Mouse (Mus musculus) spleen, adult 2 months (tissue): ENCODE data around the gene Gm45717.

Experiments used
- CTCF ChIP-seq: fragments of 200-500 bp; IDR thresholded peaks from 2 replicates; pipeline ENCODE4 v1.5.1; 2011; ENCODE audit warnings: mild to moderate bottlenecking, inconsistent platforms; ENCODE audit not compliant: insufficient read depth, insufficient read length, insufficient replicate concordance; ENCODE audit errors: extremely low read depth
- POLR2A ChIP-seq: fragments of 200-500 bp; IDR thresholded peaks from 2 replicates; pipeline ENCODE4 v1.6.1; 2011; ENCODE audit warnings: low read depth, low read length, inconsistent platforms

DNA sequence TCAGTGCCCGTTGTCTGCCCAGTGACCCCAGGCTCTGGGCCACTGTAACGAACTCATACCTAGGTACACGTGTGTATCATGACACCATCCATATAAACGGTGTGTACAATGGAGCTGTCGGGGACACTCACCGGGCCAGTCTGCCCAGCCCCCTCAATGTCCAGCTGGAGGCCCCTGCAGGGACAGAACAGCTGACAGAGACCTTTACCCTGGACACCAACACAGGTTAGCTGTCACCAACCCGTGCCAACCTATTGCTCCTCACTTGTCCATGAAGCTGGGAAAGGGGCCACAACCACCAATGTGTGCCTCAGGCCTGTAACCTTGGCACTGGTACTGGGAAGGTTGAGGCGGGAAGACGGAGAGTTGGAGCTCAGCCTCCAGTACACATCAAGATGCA lies 13.4 kb downstream of the Gm45717 start:
- no peak for TF ChIP-seq POLR2A
- no peak for TF ChIP-seq CTCF
